Mouse (Mus musculus) left cerebral cortex, adult 11 months (tissue): Measurements from ENCODE around the gene Parp16.

Source experiments
- DNase-seq: peaks from one replicate; pipeline ENCODE4 v3.0.0; 2022; ENCODE audit warnings: low spot score

Parp16 gene

DNA sequence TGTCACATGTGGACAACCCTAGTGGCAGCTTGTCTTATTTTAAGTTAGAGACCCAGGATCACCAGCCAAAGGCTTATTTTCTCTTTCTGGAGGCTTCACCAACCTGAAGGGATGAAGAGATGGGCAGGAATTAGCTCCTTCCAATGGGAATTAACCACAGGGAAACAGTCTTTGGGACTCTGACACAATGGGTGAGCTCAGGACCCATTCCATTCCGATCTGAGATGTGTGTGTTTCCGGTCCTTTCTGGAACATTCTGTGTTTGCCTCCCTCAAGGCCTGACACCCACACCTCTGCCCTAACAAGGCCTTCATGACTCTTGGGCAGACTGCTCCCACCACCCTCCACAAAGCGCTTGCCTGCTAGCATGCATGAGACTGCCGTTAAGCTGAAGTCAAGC, at the start of gene Parp16:
Gene Parp16, plus strand, starts transcription at position 301 of the 400 bp plus-strand sequence.
- DNase-seq, result no peak

DNA sequence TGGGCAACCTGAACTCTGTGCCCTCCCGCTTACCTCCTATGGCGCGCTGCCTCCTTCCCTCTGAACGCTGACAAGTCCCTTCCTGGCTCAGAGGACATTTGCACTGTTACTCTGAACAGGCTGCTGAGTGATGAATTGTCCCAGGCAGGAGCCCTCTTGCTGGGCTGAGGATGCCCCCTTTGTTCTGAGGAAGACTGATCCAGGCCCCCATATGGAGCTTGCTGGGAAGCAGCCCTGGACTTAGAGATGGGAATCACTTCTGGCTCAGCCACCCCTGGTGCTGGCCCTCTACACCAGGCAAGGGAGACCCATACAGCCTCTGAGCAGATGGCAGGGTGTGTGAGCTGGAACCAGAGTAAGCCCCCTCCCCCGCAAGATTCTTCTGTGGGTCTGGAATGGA, 49.2 kb upstream of the Parp16 start:
- DNase-seq, result no peak

DNA sequence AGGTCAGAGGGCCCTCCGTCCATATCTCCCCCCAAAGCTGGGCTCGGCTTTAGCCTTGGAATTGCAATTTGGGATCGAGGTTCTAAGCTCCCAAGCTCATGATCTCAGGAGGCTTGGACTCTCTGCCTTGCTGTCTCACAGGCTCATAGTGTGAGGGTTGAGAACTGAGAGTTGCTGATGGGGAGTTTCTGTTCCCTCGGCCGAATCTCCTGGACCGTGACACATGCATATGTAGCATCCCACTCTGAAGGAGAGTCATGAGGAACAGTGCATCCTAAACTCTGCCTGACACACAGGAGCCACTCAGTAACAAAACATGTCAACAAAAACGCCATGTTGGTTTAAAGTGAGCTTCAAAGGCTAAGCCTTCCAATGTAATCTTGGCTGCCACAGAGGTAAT, 46.6 kb upstream of the Parp16 start:
- no peak for DNase-seq

DNA sequence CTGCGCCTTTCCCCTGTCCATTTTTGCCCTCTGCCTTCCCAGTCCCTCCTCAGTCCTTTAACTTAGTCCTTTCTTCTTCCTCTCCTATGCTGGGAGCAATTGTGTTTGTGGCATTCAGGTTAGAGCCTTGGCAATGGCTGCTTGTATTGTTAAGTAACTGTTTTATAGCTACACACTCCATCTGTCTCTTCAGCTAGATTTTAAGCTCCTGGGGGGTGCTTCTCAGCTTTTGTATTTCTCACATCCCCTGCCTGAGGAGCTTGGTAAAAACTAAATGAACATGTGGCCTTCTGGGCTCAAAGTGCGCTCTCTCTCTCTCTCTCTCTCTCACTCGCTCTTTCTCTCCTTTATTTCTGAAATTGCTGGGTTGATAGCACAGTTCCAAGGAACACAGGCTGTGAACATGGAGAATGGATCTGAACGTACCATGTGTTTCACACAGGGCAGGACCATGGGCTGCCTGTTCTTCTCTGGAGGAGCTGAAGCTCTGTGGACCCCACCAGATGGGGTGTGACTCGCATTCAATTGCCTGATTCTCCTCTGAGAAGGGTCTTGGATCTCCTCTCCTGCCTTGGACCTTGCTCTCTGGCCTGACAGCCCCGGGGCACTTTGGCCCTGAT, 42.3 kb upstream of the Parp16 start:
- DNase-seq, result no peak

DNA sequence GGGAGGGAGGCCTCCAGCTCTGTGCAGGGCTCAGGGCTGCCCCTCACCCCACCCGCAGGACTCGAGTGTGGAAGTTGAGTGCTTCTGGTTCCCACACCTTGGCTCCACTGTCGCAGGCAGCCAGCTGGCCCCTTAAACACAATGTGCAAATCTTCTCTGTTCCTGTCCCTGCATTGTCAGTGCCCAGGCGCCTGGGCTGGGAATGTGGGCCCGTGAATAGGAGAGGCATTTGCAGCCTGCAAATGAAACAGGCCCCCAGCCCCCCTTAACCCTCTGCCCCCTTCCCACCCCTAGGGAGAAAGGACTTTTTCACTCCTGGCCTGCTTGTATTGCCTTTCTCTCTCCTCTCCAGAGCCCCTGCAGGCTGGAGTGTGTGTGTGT, 41.8 kb upstream of the Parp16 start:
- no peak for DNase-seq

DNA sequence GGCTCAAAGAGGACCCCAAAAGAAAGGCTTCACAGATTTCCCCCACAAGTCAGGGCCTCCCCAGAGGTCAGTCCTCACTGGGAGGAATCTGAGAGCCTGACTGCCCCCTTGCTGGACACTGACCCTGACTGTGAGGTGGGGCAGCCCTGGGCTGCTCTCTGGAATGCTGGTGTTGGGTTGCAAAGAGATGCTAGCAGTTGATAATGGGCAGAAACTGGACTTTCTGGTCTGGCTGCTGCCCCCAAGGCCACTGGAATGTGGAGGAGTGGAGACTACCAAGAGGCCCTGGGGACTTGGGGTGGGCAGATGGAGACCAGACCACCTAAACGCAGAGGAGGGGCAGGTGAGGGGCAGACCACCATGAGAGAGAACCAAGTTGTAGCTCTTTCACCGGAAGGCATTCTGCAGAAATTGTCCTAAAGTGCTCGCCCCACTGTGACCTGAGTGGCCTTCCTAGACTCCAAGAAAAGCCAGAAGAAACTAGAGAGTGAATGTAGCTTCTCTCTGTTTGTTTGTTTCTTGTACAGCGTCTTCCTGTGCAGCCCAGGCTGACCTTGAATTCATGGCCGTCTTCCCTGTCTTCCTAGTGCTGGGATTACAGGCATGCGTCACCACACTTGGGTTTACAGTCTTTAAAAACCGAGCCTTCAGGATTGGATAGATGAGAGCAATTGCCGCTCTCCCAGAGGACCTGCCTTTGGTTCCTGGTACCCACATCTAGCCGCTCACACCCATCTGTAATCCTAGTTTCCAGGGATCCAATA, 40.3 kb upstream of the Parp16 start:
- no peak for DNase-seq

DNA sequence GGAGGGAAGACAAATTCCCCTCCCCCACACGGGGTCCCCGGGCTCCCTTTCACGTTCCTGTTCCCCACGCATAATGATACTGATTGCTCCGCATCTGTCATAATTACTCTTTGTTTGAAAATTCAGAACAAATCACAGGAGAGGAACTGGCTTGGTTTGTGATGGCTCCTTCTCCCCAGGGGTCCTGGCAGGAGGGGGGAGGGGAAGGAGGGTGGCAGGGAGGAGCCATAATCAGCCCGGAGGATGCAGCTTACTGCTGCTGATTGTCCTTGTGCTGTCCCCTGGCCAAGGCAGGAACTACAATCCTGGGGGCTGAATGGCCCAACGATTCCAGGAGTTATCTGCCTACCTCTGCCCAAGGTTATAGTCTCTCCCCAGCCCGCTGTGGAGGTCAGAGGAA, 38.5 kb upstream of the Parp16 start:
- DNase-seq, result no peak

DNA sequence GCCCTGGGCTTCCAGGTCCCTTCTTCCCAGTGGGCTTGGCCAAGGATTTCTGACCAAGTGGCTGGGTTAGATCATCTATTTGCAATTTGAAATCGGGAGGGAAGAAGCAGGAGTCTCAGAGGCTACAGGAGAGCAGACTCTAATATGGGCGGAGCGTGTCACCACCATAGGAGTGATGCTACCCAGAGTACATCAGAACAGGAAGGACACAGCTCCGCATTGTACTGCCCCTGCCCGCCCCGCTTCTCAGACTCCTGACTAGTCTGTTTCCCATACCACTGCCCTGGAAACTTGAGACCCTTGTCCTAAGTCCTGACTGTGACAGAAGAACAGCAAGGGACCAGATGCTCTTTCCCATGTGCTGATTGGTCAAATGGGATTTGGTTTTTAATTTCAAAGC, 37.5 kb upstream of the Parp16 start:
- DNase-seq, result no peak

DNA sequence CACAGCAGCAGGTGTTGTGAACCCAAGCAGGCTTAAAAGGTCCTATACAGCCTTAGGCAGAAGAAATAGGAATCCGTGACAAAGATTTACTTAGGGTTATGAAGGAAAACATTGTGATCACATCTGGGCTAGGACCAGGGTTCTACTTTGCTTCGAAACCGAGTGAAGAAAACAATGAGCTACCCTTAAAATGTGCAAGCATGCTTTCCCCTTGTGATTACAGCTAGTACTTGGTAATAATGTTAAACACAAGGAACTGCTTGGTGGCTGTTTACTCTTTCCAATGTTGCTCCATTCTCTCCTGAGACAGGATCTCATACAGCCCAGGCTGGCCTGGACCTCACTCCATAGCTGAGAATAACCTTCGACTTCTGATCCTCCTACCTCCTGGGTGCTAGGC, 34.0 kb upstream of the Parp16 start:
- DNase-seq, result no peak

DNA sequence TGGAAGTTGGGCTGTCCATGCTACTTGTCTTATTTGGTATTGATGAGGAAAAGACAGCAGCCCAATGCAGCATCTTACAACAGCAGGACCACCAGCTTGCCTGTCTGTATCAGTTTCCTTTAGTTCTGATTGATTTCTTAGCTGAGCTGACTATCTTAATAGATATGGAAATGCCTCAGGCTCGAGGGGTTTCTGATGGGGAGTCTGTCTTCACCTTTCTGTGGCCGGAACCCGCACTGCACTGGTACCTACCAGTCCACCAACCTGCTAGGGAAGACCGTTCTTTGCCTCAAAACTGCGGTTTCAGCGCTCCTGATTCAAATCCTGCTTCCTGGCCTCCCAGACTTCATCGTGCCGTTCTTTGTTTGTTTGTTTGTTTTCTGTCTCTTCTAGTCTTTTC, 33.3 kb upstream of the Parp16 start:
- no peak for DNase-seq

DNA sequence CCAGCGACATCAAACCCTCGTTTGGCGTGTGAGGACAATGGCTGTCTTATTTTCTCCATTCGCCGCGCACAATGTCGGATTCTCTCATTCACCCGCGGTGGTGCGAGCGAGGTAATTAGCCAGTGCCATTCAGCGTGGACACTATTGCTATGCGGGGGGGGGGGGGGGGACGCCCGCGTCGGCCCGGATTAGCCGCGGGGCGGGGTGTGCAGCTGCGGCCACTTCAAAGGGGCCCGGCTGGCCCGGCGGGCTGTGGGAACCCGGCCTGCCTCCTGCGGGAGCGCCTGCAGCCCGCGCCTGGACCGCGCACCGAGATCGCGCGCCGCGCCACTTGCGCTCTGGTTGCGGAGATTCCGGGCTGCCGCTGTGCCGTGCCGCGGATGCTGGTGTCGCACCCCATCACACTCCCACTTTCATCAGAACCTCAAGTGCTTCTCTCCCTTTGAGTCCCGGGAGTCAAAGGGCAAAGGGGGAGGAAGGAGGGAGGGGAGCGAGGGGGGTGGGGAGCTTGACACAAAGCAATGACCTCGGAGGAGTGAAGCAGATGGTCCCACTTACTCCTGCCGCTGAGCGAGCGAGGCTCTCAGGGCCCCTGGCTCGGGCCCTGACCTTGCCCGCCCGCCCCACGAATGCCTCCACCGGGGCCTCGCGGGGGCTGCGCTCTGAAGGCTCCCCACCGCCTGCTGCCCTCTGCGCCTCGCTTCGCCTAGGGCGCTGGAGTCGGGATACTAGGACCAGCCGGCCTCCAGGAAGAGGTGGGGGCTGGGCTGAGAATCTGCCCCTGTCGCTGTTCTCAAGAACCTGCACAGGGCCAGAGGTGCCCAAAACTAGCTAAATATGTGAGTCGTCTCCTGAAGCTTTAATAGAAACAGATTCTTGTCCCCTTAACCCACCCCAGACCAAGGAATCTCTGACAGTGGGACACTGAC, 32.2 kb upstream of the Parp16 start:
- no peak for DNase-seq

DNA sequence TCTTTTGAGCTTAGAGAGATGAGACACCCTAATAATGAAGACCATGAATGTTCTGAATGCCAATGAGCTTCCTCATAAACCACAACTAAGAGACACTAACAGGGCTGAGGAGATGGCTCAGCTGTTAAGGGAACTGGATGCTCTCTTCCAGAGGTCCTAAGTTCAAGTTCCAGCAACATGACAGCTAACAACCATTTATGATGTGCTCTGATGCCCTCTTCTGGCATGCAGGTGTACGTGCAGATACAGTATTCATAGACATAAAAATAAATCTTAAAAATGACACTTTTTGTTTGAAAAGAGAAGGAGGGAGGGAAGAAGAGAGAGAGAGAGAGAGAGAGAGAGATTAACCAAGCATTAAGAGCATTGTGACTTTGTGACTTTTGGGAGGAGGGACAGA, 30.3 kb upstream of the Parp16 start:
- DNase-seq, result no peak

DNA sequence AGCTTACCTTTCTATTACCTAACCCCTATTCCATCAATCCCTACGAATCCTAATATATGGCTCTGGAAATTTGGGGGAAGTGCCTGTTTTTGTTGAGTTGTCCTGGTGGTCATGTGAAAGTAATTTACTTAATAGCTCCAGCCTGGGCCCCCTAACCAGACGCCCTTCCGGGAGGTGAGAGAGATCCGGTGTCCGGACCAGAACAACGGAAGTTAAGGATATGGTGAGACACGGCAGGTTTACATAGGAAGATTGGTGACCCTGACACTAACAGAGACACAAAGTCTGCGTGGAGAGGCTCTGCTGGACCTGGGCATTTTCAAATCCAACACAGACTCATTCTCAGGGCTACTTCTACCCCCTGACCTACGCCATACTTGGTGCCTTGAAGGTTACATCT, 28.8 kb upstream of the Parp16 start:
- DNase-seq, result no peak

DNA sequence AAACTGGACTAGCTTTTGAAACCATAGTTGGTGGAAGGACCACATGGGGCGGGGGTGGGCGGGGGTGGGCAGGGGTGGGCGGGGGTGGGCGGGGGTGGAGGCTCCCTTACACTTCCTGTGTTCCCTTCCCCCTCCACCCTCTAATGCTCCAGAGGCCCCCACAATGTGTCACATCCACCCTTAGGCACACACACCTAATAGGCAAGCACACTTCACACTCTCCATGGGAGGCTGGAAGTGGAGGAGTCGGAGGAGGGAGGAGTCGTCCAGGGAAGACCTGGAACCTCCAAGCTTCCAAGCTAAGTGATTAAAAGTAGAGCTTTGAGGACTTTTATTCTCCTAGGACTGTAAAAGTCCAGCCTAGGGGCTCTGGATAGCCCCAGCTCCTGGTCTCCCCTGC, 26.6 kb upstream of the Parp16 start:
- DNase-seq, result no peak

DNA sequence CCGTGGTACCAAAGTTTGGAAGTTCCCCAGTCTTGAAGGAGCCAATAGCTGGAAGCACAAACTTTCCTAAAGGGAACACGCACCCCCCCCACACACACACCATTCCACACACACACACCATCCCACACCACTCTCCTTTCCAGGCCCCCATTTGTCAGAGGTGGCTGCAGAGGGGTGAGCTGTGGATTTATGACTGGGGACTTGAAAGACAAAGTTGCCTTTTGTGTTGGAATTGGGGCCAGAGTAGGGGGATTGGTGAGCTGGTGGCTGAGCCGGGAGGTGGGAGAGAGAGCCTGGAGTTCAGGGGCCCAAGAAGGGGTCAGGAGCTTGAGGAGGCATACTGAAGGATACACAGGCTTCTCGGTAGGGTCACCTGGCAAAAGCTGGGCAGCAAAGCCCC, 26.2 kb upstream of the Parp16 start:
- no peak for DNase-seq

DNA sequence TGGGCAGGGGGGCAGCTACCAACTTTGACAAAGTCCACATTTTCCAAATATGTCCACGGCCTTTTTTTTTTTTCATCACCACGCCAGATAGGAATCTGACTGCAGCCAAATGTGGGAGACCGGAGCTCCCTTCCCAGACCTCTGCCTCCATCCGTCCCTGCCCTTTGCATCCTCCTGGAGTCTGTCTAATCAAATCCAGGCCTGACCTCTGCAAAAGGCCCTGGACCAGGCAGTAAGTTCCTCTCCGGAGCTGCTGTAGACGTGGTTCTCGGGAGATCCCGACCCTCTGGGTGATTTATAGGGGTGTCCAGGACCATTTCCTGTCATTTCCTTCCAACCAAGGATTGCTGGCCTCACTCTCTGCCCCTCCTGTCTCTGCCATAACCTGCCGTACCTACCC, 22.5 kb upstream of the Parp16 start:
- no peak for DNase-seq

DNA sequence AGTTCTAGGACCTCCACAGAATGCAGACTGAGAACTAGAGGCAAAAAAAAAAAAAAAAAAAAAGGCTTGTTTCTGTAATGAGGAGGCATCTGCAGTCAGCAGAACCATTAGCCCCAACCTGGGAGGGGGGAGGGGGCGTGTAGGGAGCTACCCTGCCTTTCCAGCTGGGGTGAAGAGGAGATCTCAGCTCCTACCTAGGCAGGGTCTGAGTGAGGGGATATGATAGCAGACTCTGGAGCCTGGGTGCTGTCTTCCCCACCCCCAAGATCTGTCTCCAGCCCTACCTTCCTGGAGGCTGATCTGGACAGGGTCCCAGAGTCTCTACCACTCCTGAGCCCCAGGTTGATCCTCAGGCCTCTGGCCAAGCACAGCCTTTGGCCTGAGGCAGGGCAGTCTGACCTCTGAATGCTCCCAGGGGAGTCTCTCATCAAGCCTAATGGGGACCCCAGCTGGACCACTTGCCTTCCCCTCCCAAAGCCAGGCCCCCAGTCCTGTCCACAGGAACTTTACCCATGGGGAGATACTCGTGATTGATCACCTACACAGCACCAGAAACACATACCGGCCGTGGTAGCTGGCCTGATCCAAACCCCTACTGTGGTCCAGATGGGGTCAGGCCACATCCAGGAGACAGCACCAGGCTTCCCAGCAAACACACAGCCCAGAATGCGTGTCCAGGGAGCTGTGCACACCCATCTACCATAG, 19.8 kb upstream of the Parp16 start:
- no peak for DNase-seq

DNA sequence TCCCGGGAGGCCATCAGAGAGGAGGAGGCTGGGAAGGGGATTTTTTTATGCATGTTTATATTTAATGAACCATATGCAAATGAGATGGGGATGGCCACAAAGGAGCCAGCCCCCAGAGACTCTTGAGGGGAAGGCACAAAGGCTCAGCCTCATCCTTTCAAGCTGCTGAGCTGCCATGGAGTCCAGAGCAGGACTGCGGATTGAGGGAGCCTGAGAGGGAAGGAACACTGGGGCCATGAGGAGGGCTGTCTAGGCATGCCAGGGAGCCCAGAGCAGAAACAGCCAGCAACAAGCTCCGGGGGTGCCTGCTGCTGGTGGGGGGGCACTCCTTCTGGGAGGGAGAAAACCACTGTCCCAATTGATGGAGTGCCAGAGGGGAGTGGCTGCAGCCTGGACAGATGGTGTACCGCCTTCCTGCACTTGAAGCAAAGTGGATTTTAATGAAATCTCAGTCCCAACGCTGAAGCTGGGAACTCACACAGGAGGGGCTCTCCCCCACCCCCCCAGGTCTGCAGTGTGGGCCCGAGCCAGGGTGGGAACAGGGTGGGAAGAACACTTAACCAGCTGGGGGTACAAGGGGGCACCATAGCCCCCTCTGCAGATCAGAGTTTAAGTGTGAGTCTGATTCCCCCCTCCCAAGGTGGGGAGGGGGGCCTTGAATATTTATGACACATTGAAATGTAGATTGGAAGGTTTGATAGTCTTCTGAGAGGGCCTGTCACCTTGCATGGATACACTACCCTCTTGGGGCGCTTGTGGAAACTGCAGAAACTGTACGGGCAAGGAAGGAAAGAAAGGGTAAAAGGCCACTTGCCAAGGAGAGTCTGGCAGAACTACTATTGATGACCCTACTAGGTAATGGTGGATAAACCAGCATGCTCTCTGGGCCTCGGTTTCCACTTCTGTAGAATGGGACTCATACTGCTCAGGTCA, 18.9 kb upstream of the Parp16 start:
- no peak for DNase-seq

DNA sequence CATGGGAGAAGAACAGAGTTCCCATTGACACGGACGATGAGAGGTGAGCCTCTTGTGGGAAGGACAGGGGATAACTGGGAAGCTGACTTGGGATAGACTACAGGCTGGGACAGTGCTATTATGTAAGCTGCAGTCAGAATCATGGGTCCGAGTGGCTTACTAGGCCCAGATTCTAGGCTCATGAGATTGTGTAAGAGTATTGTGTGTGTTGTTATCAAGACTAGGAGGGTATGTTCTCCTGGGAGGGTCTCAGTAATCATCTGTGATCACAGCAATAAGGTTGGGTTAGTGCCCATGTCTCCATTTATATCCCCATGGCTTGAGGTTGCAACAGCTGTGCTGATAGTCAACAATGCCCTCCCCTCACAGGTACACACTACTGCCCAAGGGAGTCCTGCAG, 17.7 kb upstream of the Parp16 start:
- no peak for DNase-seq

DNA sequence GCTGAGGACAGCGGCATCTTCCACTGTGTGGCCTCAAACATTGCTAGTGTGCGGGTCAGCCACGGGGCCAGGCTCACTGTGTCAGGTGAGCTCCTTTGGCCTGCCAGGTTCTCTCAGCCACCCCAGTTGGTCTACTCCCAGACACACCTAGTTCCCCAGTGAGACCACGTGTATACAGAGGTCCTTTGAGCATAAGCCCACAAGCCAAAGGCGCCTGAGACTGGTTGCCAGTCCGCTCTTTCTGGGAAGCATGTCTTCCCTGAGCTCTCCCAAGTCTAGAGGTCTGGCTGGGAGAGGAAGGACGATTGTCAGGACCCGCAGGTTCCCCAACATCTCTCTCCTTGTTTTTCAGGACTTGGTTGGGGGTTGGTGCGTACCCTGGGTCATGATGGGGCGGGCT, 17.2 kb upstream of the Parp16 start:
- DNase-seq, result no peak
